Mouse (Mus musculus) spleen, adult 10 weeks (tissue): ENCODE data around the gene Tfdp2. TPM values are rescaled to one million over a fixed set of nuclear protein-coding genes. Genes with fewer than 3 reads are reported as not detected.

Experiments used
- polyA plus RNA-seq: library from polyadenylated mRNA; stranded (reverse); fragments of 350-450 nt; fragmentation: Illumina TruSeq; extraction: RNeasy Lipid Tissue Mini Kit (QIAGEN cat#74804); gene quantifications from one replicate; pipeline ENCODE4 v1.2.3, GENCODE M21; 2015; ENCODE audit warnings: low replicate concordance; ENCODE audit not compliant: insufficient read depth

Gene Tfdp2
- 67.7 TPM for polyA plus RNA-seq

DNA sequence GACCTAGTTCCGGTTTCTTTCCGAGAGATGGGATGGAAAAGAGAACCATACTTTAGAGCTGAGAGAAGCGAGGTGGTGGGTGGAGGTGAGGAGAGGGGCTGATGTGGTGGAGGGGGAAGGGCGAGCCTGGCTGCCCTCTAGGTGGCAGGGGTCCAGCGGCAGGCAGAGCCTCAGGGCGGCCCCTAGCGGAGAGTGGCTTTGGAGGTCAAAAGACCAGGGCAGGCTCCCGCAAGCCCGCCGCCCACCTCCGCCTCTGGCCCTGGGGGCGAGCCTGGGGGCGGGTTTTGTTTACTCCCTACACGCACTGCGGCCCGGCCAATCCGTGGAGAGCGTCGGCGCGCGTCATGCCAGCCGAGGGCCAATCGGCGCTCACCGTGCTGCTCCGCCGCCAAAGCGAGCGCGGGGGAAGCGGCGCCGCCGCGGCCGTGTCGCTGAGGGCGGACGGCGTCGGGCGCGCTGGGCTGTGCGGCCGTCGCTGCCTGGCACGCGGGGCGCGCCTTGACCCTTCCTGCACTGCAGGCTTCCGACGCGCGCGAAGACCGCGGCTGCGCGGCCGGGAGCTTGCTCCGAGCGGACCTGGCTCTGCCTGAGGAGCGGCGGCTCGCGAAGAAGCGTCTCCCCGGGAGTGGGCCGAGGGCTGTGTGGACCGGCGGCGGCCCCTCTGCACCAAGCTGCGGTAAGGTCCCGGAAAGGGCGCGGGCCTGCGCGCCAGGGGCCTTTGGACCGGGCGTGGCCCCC is at the start of gene Tfdp2:
Gene Tfdp2, plus strand, starts transcription at position 391 of the 738 bp plus-strand sequence.

DNA sequence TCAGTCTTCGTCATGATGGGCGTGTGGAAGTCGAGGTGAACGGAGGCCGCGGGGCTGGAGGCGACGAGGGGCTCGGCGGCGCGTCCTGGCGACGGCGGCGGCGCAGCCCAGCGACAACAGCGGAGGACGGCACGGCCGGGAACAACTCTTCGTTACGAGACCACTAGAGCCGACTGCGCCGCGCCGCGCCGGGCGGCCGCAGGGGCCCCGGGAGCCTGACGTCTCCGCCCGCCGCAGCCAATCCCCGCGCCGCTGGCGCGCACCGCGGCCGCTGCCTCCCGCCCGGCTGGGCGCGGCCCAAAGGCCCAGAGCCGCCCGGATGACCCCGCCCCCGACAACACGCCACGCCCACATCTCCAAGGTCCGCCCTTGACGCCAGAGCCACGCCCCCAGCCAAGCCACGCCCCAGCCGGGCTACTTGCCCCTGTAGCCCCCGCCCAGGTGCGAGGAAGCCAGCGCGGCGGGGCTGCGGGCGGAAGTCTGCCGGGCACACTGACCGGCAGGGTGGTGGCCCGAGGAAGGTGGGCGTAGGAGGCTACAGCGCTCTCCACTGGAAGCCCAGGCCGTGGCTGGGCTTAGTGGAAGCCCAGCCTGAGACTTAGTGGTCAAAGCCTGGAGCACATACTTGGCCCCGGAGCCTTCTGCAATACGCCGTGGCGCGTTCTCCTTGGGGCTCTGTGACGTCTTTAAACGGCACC is 168.2 kb downstream of the Tfdp2 start, which contains the start of gene Atp1b3:
Gene Atp1b3, minus strand, starts transcription at position 302 of the 698 bp plus-strand sequence.

Other genes starting within 250 kb of the Tfdp2 start
- 35.7 TPM for gene Xrn1, start 241.5 kb upstream of the Tfdp2 start, polyA plus RNA-seq
- gene Gk5, start 76.9 kb upstream of the Tfdp2 start, polyA plus RNA-seq = 5.5 TPM
- 301 TPM for gene Atp1b3, start 168.2 kb downstream of the Tfdp2 start, polyA plus RNA-seq